Mouse (Mus musculus) limb, embryonic 10.5 days (tissue): ENCODE data around the gene Ppp2r1b. TPM values are rescaled to one million over a fixed set of nuclear protein-coding genes. Genes with fewer than 3 reads are reported as not detected.

Experiments
- DNase-seq: peaks from one replicate; pipeline ENCODE4 v3.0.0-alpha.2; 2017; ENCODE audit warnings: low spot score
- H3K27ac ChIP-seq: fragments of 300-500 bp; sonication (generic); 2 replicates; pipeline ENCODE4 v1.5.1; 2016; ENCODE audit warnings: mild to moderate bottlenecking
- H3K27me3 ChIP-seq: fragments of 300-500 bp; sonication (generic); 2 replicates; pipeline ENCODE4 v1.6.1; 2016; ENCODE audit warnings: low read depth, mild to moderate bottlenecking; ENCODE audit not compliant: poor library complexity, severe bottlenecking
- H3K36me3 ChIP-seq: fragments of 300-500 bp; sonication (generic); 2 replicates; pipeline ENCODE4 v1.6.1; 2016; ENCODE audit warnings: mild to moderate bottlenecking, moderate library complexity
- H3K4me1 ChIP-seq: fragments of 300-500 bp; sonication (generic); 2 replicates; pipeline ENCODE4 v1.6.1; 2016
- H3K4me3 ChIP-seq: fragments of 300-500 bp; sonication (generic); 2 replicates; pipeline ENCODE4 v1.5.1; 2016; ENCODE audit warnings: mild to moderate bottlenecking, moderate library complexity
- H3K9me3 ChIP-seq: fragments of 300-500 bp; sonication (generic); replicated peaks from 2 replicates; pipeline ENCODE4 v1.6.1; 2016; ENCODE audit warnings: mild to moderate bottlenecking
- WGBS: fragments of 180-500 bp; shearing (Covaris S2); methylation state at CpG from one replicate; pipeline ENCODE4 v1.1.7; 2016; 5-methylcytosine and 5-hydroxymethylcytosine counted together
- polyA plus RNA-seq: library from polyadenylated mRNA; unstranded; fragments of >200 nt; fragmentation: Nextera tagmentation; extraction: Ambion mirVana; gene quantifications from 2 replicates; pipeline ENCODE4 v1.2.1, GENCODE M21; 2016

Ppp2r1b gene
- polyA plus RNA-seq, 1 experiment from 2014 or later, result 159 TPM

DNA sequence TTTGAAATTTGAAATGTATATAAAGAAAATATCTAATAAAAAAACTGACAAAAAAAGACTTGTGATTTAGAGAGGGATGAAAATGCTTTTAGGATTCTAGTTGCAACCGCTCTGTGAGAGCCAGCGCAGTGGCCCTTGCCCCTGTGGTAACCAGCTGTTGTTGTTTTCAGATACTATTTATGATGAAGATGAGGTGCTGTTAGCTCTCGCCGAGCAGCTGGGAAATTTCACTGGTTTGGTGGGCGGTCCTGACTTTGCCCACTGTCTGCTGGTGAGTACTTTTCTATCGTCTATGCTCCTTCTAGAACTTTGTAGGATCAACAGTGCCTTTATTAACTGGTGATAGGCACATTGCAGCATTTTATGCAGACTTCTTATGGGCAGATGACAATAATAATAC is 13.6 kb downstream of the Ppp2r1b start:
- Histone ChIP-seq H3K4me1 (peaks cover 30% of the 10 kb centered on the region), H3K9me3 (no peaks in the 10 kb centered on the region), H3K36me3 (peaks cover 51% of the 10 kb centered on the region), H3K4me3 (no peak overlapping the region), H3K27me3 (no peaks in the 10 kb centered on the region), H3K27ac (no peak overlapping the region)
- no peak for DNase-seq
- WGBS, result 93% methylated on average over 6 of the region's 6 CpGs

DNA sequence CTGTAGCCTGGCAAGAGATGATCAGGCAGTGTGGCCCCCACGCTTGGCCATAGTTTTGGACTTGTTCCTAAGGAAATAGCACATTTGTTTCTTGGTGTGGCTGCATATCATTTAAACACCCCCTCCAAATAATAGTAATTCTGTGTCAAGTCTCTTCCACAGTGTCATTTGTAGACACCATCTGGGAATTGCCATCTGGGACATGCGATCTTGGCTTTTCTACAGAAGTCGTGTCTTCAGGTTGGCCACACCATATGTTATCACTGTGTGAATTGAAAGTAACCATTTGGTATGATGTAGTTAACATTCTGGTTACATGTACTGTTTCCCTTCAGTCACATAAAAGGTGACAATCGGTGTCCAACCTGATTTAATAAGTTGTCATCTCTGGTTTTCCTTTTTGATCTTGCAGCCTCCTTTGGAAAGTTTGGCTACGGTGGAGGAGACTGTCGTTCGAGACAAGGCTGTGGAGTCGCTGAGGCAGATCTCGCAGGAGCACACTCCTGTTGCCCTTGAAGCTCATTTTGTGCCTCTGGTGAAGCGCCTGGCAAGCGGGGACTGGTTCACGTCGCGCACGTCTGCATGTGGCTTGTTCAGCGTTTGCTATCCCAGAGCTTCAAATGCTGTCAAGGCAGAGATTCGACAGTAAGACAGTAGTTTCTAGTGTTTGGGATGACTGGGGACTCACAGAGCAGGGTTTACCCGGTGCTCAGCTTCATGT is 16.2 kb downstream of the Ppp2r1b start:
- no peaks in the 10 kb centered on the region for H3K9me3 ChIP-seq
- no peak for DNase-seq
- H3K27ac ChIP-seq, result no peak overlapping the region
- WGBS, result 95% methylated on average over 18 of the region's 18 CpGs
- H3K4me1 ChIP-seq, result peaks cover 11% of the 10 kb centered on the region
- H3K4me3 ChIP-seq, result no peak overlapping the region
- H3K27me3 ChIP-seq, result no peaks in the 10 kb centered on the region
- H3K36me3 ChIP-seq, result peaks cover 77% of the 10 kb centered on the region

DNA sequence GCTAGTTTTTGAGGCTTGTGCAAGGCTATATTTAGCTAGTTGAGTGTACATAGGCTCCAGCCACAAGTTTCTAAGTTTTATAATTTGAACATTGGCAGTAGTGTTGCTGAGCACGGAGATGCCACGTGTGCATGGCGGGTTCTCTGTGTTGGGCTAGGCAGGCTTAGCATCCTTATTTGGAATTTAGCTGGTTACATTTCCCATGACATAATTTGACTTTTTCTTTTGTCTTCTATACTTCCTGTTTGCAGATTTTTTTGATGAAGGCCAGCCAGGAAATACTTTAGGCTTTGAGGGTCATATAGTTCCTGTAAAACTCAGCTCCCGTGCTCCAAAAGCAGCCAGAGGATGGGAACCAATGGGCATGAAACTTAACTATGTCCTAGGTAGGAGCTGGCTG is 18.7 kb downstream of the Ppp2r1b start:
- Histone ChIP-seq H3K9me3 (no peaks in the 10 kb centered on the region), H3K27ac (no peak overlapping the region), H3K27me3 (no peaks in the 10 kb centered on the region), H3K36me3 (peaks cover 100% of the 10 kb centered on the region), H3K4me3 (no peak overlapping the region), H3K4me1 (no peaks in the 10 kb centered on the region)
- DNase-seq, result no peak
- WGBS, result 91% methylated on average over 4 of the region's 4 CpGs

- H3K4me1 ChIP-seq, result no peaks in the 10 kb centered on the region
- H3K9me3 ChIP-seq, result no peaks in the 10 kb centered on the region
- peaks cover 99% of the 10 kb centered on the region for H3K36me3 ChIP-seq
- H3K27me3 ChIP-seq, result no peaks in the 10 kb centered on the region
- no peak overlapping the region for H3K27ac ChIP-seq
- no peak for DNase-seq
- WGBS, result 87% methylated on average over 5 of the region's 5 CpGs
- no peak overlapping the region for H3K4me3 ChIP-seq
Measured at GRCm38 (mm10) chr9:50864877-50865276, 19.8 kb downstream of the Ppp2r1b start.

DNA sequence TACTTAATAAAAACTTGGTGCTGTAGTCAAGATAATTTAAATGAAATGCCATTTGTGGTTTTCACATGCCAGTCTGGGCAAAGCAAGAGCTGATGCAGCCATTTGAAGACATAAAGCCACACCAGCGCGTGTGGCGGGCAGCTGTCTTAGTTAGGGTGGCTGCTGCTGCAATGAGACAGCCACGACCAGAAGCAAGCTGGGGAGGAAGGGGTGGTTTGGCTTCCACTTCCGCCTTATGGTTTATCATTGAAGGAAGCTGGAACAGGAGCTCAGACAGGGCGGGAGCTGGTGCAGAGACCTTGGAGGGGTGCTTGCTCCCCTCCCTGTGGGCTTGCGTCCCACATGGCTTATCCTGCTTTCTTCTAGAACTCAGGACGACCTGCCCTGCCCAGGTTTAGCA is 20.7 kb downstream of the Ppp2r1b start:
- peaks cover 99% of the 10 kb centered on the region for H3K36me3 ChIP-seq
- no peaks in the 10 kb centered on the region for H3K9me3 ChIP-seq
- no peak overlapping the region for H3K27ac ChIP-seq
- H3K4me3 ChIP-seq, result no peak overlapping the region
- H3K27me3 ChIP-seq, result no peaks in the 10 kb centered on the region
- DNase-seq, result no peak
- no peaks in the 10 kb centered on the region for H3K4me1 ChIP-seq
- WGBS, result 87% methylated on average over 8 of the region's 8 CpGs

DNA sequence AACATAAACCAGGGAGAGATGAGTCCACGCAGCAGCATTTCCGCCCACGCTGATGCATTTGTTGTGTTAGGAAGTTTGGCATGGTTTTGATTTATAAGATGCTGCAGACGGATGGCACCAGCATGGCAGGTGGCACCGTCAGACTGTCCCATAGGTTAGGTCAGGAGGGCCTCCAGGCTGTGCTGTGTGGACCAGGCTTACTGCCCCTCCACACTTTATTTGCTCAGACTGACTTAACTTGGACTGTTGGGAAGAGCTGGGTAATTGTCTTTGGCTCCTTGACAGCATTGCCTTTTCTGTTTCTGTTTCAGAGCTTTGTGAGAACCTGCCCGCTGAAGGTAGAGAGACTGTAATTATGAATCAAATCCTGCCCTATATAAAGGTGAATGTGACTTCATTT is 21.9 kb downstream of the Ppp2r1b start:
- H3K9me3 ChIP-seq, result no peaks in the 10 kb centered on the region
- H3K4me1 ChIP-seq, result no peaks in the 10 kb centered on the region
- DNase-seq, result no peak
- peaks cover 92% of the 10 kb centered on the region for H3K36me3 ChIP-seq
- no peaks in the 10 kb centered on the region for H3K27me3 ChIP-seq
- H3K4me3 ChIP-seq, result no peak overlapping the region
- WGBS, result 92% methylated on average over 6 of the region's 6 CpGs
- no peak overlapping the region for H3K27ac ChIP-seq

GRCm38 (mm10) chr9:50868182-50868581 is 23.1 kb downstream of the Ppp2r1b start:
- Histone ChIP-seq H3K9me3 (no peaks in the 10 kb centered on the region), H3K27me3 (no peaks in the 10 kb centered on the region), H3K4me1 (no peaks in the 10 kb centered on the region), H3K36me3 (peaks cover 92% of the 10 kb centered on the region), H3K4me3 (no peak overlapping the region), H3K27ac (no peak overlapping the region)
- DNase-seq, result no peak
- 82% methylated on average over 2 of the region's 2 CpGs for WGBS

DNA sequence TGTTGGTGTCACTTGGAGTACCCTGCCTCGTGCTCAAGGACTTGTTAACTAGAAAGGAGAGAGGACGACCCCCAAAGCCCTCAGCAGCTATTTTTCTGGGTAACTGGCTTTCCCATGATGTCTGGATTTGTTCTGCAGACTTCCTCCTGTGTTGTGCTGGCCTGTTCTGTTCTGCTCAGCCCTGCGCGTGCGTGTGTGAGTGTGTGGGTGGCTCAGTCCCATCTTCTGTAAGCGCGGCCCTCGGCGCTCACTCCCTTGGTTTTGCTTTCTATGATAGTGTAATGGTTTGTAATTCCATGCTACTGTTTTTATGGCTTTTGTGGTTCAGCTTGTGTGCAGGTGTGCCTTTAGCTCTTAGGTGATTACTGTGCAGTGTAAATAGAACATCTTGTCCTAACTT is 28.1 kb downstream of the Ppp2r1b start:
- Histone ChIP-seq H3K27me3 (no peaks in the 10 kb centered on the region), H3K36me3 (peaks cover 92% of the 10 kb centered on the region)
- WGBS, result 92% methylated on average over 9 of the region's 9 CpGs

DNA sequence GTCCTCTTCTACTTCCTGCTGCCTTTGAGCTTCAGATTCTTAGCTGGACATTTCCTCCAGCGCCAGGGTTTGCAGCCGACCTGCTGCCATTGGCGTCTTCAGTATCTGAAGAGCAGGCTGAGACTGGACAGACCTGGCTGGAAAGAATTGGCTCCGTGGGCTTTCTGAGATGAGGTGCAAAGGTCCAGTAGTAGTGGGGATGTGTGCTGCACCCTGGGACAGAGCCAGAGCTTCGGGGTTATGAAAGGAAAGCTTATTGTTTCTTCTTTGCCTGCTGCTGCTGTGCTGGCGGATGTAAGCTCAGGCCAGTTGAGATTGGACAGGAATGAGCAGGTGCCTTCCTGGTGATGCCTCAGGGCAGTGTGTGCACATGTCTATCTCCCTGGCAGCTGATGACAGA is 28.9 kb downstream of the Ppp2r1b start:
- H3K36me3 ChIP-seq, result peaks cover 92% of the 10 kb centered on the region
- WGBS, result 93% methylated on average over 6 of the region's 6 CpGs

More for the DNA sequence above, 28.1 kb downstream of the Ppp2r1b start:
- Histone ChIP-seq H3K27ac (no peak overlapping the region), H3K4me1 (no peaks in the 10 kb centered on the region), H3K4me3 (no peak overlapping the region), H3K9me3 (no peaks in the 10 kb centered on the region)
- no peak for DNase-seq

GRCm38 (mm10) chr9:50875470-50875869 is 30.4 kb downstream of the Ppp2r1b start:
- WGBS, result 96% methylated on average over 4 of the region's 4 CpGs
- Histone ChIP-seq H3K36me3 (peaks cover 92% of the 10 kb centered on the region), H3K9me3 (no peaks in the 10 kb centered on the region), H3K27ac (no peak overlapping the region), H3K27me3 (no peaks in the 10 kb centered on the region), H3K4me1 (no peaks in the 10 kb centered on the region), H3K4me3 (no peak overlapping the region)
- no peak for DNase-seq

More for the DNA sequence above, 28.9 kb downstream of the Ppp2r1b start:
- Histone ChIP-seq H3K4me3 (no peak overlapping the region), H3K4me1 (no peaks in the 10 kb centered on the region), H3K27ac (no peak overlapping the region), H3K9me3 (no peaks in the 10 kb centered on the region), H3K27me3 (no peaks in the 10 kb centered on the region)
- no peak for DNase-seq

DNA sequence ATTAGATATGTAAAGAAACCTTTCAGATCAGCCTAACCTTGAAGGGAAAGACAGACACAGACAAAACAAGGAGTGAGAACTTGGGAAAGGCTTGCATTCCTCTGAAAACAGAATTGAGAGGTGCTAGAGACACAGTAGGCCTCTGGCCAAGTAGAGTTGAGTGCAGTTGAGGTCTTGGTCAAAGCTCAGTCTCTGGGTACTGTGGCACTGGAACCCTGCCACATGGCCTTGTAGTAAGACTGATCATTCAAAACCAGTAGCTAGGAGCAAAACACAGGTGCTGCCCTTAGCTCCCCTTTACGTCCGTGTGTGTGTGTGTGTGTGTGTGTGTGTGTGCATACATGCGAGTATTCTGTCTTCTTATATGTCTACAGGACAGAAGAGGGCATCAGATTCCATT is 31.2 kb downstream of the Ppp2r1b start:
- Histone ChIP-seq H3K4me3 (no peak overlapping the region), H3K4me1 (no peaks in the 10 kb centered on the region), H3K27me3 (no peaks in the 10 kb centered on the region), H3K36me3 (peaks cover 92% of the 10 kb centered on the region), H3K27ac (no peak overlapping the region), H3K9me3 (no peaks in the 10 kb centered on the region)
- DNase-seq, result no peak
- 91% methylated on average over 3 of the region's 3 CpGs for WGBS

DNA sequence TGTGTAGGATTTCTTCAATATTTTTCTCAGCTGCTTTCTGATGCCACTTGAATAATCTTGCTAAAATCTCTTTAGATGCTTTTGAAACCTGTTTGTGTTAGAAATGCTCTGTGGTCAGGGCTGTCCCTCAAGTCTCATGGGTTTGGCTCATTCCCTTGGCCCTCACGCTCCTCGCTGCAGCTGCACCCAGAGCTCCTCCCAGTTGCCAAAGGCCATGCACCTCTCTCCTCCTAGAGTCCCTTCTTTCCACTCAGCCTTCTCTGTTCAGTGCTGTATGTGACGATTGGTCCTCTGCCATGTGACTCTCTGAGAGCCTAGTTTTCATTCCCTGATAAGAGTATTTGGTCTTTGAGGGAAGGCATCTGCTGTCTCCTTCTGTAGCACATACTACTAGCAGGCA is 32.3 kb downstream of the Ppp2r1b start:
- peaks cover 99% of the 10 kb centered on the region for H3K36me3 ChIP-seq
- no peak overlapping the region for H3K4me3 ChIP-seq
- 89% methylated on average over 3 of the region's 3 CpGs for WGBS
- no peak for DNase-seq
- no peaks in the 10 kb centered on the region for H3K27me3 ChIP-seq
- no peak overlapping the region for H3K27ac ChIP-seq
- H3K9me3 ChIP-seq, result no peaks in the 10 kb centered on the region
- H3K4me1 ChIP-seq, result no peaks in the 10 kb centered on the region

DNA sequence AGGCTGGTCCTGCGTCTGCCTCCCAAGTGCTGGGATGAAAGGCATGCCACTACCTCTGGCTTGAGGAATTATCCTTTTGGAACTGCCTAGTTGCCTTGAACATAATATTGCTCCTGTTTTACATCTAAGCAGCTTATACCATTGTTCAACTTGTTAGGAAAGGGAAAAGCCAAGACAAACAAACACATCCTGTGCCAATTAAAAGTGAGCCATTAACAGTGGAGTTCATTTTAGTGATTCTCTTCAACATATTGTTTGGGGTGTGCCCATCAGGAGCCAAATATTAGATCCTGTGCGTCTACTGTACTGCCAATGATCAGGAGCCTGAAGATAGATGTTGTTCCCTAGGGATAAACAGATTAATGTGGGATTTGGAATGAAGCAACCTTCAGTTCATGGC is 37.1 kb downstream of the Ppp2r1b start:
- peaks cover 82% of the 10 kb centered on the region for H3K36me3 ChIP-seq
- no peak overlapping the region for H3K4me3 ChIP-seq
- no peaks in the 10 kb centered on the region for H3K27me3 ChIP-seq
- no peak for DNase-seq
- H3K9me3 ChIP-seq, result no peaks in the 10 kb centered on the region
- peaks cover 11% of the 10 kb centered on the region for H3K4me1 ChIP-seq
- WGBS, result 95% methylated on average over 2 of the region's 2 CpGs
- H3K27ac ChIP-seq, result no peak overlapping the region

DNA sequence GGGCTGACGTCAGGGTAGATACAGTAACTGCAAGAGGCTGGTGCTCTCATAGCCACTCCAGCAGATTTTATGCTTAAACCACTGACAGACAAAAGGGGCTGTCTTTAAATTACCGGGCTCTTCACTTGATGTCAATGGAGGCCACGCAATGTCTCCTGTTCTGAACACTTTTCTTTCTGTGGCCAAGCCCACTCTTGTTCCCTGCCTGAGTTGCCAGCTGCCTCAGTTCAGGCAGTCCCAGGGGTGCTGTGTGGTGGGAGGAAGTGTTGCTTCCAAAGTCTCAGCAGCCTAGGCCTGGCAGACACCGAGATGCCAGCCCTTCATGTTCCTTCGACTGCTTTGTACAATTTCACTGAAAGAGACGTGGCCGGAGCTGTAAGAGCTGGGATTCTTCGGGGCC is 39.0 kb downstream of the Ppp2r1b start:
- Histone ChIP-seq H3K36me3 (peaks cover 73% of the 10 kb centered on the region), H3K4me3 (no peak overlapping the region), H3K9me3 (no peaks in the 10 kb centered on the region), H3K4me1 (peaks cover 14% of the 10 kb centered on the region), H3K27me3 (no peaks in the 10 kb centered on the region), H3K27ac (no peak overlapping the region)
- no peak for DNase-seq
- WGBS, result 86% methylated on average over 8 of the region's 8 CpGs
